Comparison of ENCODE assay signal across 8 mouse cellular contexts in the genomic region with DNA sequence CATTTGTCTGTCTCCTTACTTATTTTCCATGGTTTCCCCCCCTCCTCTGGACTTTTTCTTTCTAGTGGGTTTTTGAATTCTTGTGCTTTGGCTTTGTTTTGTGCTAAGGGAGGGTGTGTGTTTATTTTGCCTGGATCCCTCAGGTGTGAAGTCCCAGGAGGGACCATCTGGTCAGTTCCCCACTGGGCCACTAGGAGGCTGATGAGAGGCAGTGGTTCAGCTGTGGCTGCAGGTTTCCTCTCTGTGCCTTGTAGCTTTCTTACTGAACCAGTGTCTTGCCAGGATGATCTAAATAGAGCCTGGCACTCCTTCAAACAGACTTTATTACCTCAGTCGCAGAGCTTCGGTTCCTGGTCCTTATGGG. TPM values are rescaled to one million over a fixed set of nuclear protein-coding genes. Genes with fewer than 3 reads are reported as not detected.
DNase-seq lines count a peak whose midpoint lies in the region; ATAC-seq and TF ChIP-seq lines count a peak whose summit lies in the region.

No protein-coding gene starts in this region.

- peak; percentile 93 for TF ChIP-seq CTCF in brain, embryonic 14.5 days (IDR thresholded peaks at IDR 0.05; ENCODE audit: borderline replicate concordance, extremely low read depth, insufficient read depth, insufficient read length)

- no peak for TF ChIP-seq POLR2A in brain, embryonic 14.5 days (IDR thresholded peaks at IDR 0.05; ENCODE audit: borderline replicate concordance, extremely low read depth, insufficient read depth, insufficient read length, poor library complexity, severe bottlenecking)

- 21% methylated on average over 2 of the region's 2 CpGs for WGBS in heart, embryonic 16.5 days
- WGBS in liver, embryonic 15.5 days (ENCODE audit: insufficient replicate concordance) = 12% methylated on average over 2 of the region's 2 CpGs
- 24% methylated on average over 2 of the region's 2 CpGs for WGBS in neural tube, embryonic 12.5 days
- WGBS in stomach, embryonic 16.5 days = 19% methylated on average over 2 of the region's 2 CpGs

- peak overlapping the region; percentile 68 for H3K4me2 ChIP-seq in heart, embryonic 16.5 days (ENCODE audit: low read depth, low read length)
- H3K4me2 ChIP-seq in liver, embryonic 15.5 days = peak overlapping the region; percentile 98
- H3K4me2 ChIP-seq in neural tube, embryonic 12.5 days (replicated peaks) = peak overlapping the region; percentile 85
- H3K4me2 ChIP-seq in stomach, embryonic 16.5 days (ENCODE audit: low read depth, low read length) = peak overlapping the region; percentile 95

- peaks cover 20% of the 10 kb centered on the region for H3K4me1 ChIP-seq in heart, embryonic 16.5 days (ENCODE audit: control insufficient read depth, insufficient read depth, low read length)
- H3K4me1 ChIP-seq in liver, embryonic 15.5 days (replicated peaks) = peaks cover 33% of the 10 kb centered on the region
- H3K4me1 ChIP-seq in neural tube, embryonic 12.5 days = peaks cover 22% of the 10 kb centered on the region
- peaks cover 7% of the 10 kb centered on the region; the same call in 1 of the 2 replicates for H3K4me1 ChIP-seq in stomach, embryonic 16.5 days (ENCODE audit: control insufficient read depth, insufficient read depth, low read length)

- no peak overlapping the region; the same call in 1 of the 2 replicates for H3K9ac ChIP-seq in heart, embryonic 16.5 days (ENCODE audit: low read length)
- H3K9ac ChIP-seq in liver, embryonic 15.5 days = peak overlapping the region; percentile 96; the same call in 1 of the 2 replicates
- peak overlapping the region; percentile 99; the same call in 1 of the 2 replicates for H3K9ac ChIP-seq in neural tube, embryonic 12.5 days
- peak overlapping the region; percentile 100 for H3K9ac ChIP-seq in stomach, embryonic 16.5 days (ENCODE audit: low read length)

- H3K4me3 ChIP-seq in heart, embryonic 16.5 days (ENCODE audit: low read length) = peak overlapping the region; percentile 96
- peak overlapping the region; percentile 87 for H3K4me3 ChIP-seq in liver, embryonic 15.5 days (replicated peaks)
- peak overlapping the region; percentile 98 for H3K4me3 ChIP-seq in neural tube, embryonic 12.5 days
- H3K4me3 ChIP-seq in stomach, embryonic 16.5 days (replicated peaks; ENCODE audit: low read length) = peak overlapping the region; percentile 95

- H3K27me3 ChIP-seq in heart, embryonic 16.5 days (ENCODE audit: control insufficient read depth, insufficient read depth, low read length) = no peaks in the 10 kb centered on the region
- H3K27me3 ChIP-seq in liver, embryonic 15.5 days = peaks cover 23% of the 10 kb centered on the region
- peaks cover 6% of the 10 kb centered on the region for H3K27me3 ChIP-seq in neural tube, embryonic 12.5 days (replicated peaks)
- H3K27me3 ChIP-seq in stomach, embryonic 16.5 days (ENCODE audit: control insufficient read depth, insufficient read depth, low read length) = no peaks in the 10 kb centered on the region

- peak; percentile 77 to 86 for DNase-seq in CD8-positive naive resting alpha-beta T cell, adult 2 months (ENCODE audit: low read depth in 2 of 2, low spot score in 2 of 2)
- DNase-seq in brain, embryonic 14.5 days (ENCODE audit: low read depth) = peak; percentile 76
- peak; percentile 89 to 93 for DNase-seq in kidney, postnatal 25 days

- no peaks in the 10 kb centered on the region for H3K9me3 ChIP-seq in heart, embryonic 16.5 days (replicated peaks; ENCODE audit: control insufficient read depth, low read length)
- H3K9me3 ChIP-seq in liver, embryonic 15.5 days (replicated peaks) = no peaks in the 10 kb centered on the region
- no peaks in the 10 kb centered on the region for H3K9me3 ChIP-seq in neural tube, embryonic 12.5 days
- H3K9me3 ChIP-seq in stomach, embryonic 16.5 days (replicated peaks; ENCODE audit: control insufficient read depth, low read length) = no peaks in the 10 kb centered on the region

- peak; percentile 82 for ATAC-seq in erythroid progenitor cell, adult 5-6 weeks (replicated peaks; ENCODE audit: low FRiP score, poor library complexity, severe bottlenecking)
- ATAC-seq in heart, embryonic 16.5 days (replicated peaks; ENCODE audit: extremely low read depth, insufficient read depth, low FRiP score) = no peak
- 0 out of 2 replicates have a peak, but pooled peaks have one; percentile 16 for ATAC-seq in liver, embryonic 15.5 days (ENCODE audit: insufficient read depth)
- peak; percentile 57; the same call in 1 of the 2 replicates for ATAC-seq in neural tube, embryonic 12.5 days (ENCODE audit: low FRiP score, low read depth)
- ATAC-seq in stomach, embryonic 16.5 days (ENCODE audit: insufficient read depth, low FRiP score) = peak; percentile 45; the same call in 1 of the 2 replicates

- no peak overlapping the region for H3K27ac ChIP-seq in heart, embryonic 16.5 days (ENCODE audit: low read length)
- 0 out of 2 replicates have a peak overlapping the region, but pooled peaks have one; percentile 65 for H3K27ac ChIP-seq in liver, embryonic 15.5 days (replicated peaks)
- no peak overlapping the region for H3K27ac ChIP-seq in neural tube, embryonic 12.5 days
- no peak overlapping the region for H3K27ac ChIP-seq in stomach, embryonic 16.5 days (ENCODE audit: low read length)

- H3K36me3 ChIP-seq in heart, embryonic 16.5 days (ENCODE audit: control insufficient read depth, insufficient read depth) = peaks cover 27% of the 10 kb centered on the region
- peaks cover 37% of the 10 kb centered on the region for H3K36me3 ChIP-seq in liver, embryonic 15.5 days (replicated peaks)
- H3K36me3 ChIP-seq in neural tube, embryonic 12.5 days = peaks cover 37% of the 10 kb centered on the region
- peaks cover 7% of the 10 kb centered on the region; the same call in 1 of the 2 replicates for H3K36me3 ChIP-seq in stomach, embryonic 16.5 days (ENCODE audit: control insufficient read depth, insufficient read depth, low read length)

RNA-seq across cellular contexts. Expression of a gene that starts 1.5 kb away (rescaled TPM):
- 94.8 and 107 TPM in 2 replicates for polyA plus RNA-seq in brain, embryonic 14.5 days (2012; rRNA removed)
- total RNA-seq in erythroid progenitor cell, adult 5-6 weeks (2015; ENCODE audit: low replicate concordance) = 14.3 and 14.8 TPM in 2 replicates
- total RNA-seq in erythroid progenitor cell, adult 5-6 weeks (2017; ENCODE audit: low replicate concordance) = 38.2 and 43.3 TPM in 2 replicates
- polyA plus RNA-seq in heart, embryonic 16.5 days (2015; fragmentation: Nextera tagmentation; extraction: Ambion mirVana) = 17.1 and 18.5 TPM in 2 replicates
- polyA plus RNA-seq in liver, embryonic 15.5 days (2015; fragmentation: Nextera tagmentation; extraction: Ambion mirVana) = 6.1 and 6.3 TPM in 2 replicates
- 77.7 and 79.1 TPM in 2 replicates for polyA plus RNA-seq in neural tube, embryonic 12.5 days (2016; fragmentation: Nextera tagmentation; extraction: Ambion mirVana)
- 16.6 and 17.2 TPM in 2 replicates for polyA plus RNA-seq in stomach, embryonic 16.5 days (2015; fragmentation: Nextera tagmentation; extraction: Ambion mirVana)

RNA-seq across cellular contexts. Expression of a gene that starts 13.8 kb away (rescaled TPM):
- 141 and 158 TPM in 2 replicates for polyA plus RNA-seq in brain, embryonic 14.5 days (2012; rRNA removed)
- 66.7 and 85.9 TPM in 2 replicates for total RNA-seq in erythroid progenitor cell, adult 5-6 weeks (2015; ENCODE audit: low replicate concordance)
- total RNA-seq in erythroid progenitor cell, adult 5-6 weeks (2017; ENCODE audit: low replicate concordance) = 45.2 and 62.4 TPM in 2 replicates
- 95.4 and 98.4 TPM in 2 replicates for polyA plus RNA-seq in heart, embryonic 16.5 days (2015; fragmentation: Nextera tagmentation; extraction: Ambion mirVana)
- polyA plus RNA-seq in liver, embryonic 15.5 days (2015; fragmentation: Nextera tagmentation; extraction: Ambion mirVana) = 34.1 and 36.9 TPM in 2 replicates
- 197 TPM in 2 replicates for polyA plus RNA-seq in neural tube, embryonic 12.5 days (2016; fragmentation: Nextera tagmentation; extraction: Ambion mirVana)
- polyA plus RNA-seq in stomach, embryonic 16.5 days (2015; fragmentation: Nextera tagmentation; extraction: Ambion mirVana) = 140 and 152 TPM in 2 replicates

RNA-seq across cellular contexts. Expression of a gene that starts 30.7 kb away (rescaled TPM):
- 10.8 and 11.9 TPM in 2 replicates for polyA plus RNA-seq in brain, embryonic 14.5 days (2012; rRNA removed)
- total RNA-seq in erythroid progenitor cell, adult 5-6 weeks (2015; ENCODE audit: low replicate concordance) = 2.9 and 10.1 TPM in 2 replicates
- total RNA-seq in erythroid progenitor cell, adult 5-6 weeks (2017; ENCODE audit: low replicate concordance) = 4.4 and 5.8 TPM in 2 replicates
- polyA plus RNA-seq in heart, embryonic 16.5 days (2015; fragmentation: Nextera tagmentation; extraction: Ambion mirVana) = 4.9 TPM in 2 replicates
- polyA plus RNA-seq in liver, embryonic 15.5 days (2015; fragmentation: Nextera tagmentation; extraction: Ambion mirVana) = 2.1 and 3.5 TPM in 2 replicates
- 6.3 and 7.8 TPM in 2 replicates for polyA plus RNA-seq in neural tube, embryonic 12.5 days (2016; fragmentation: Nextera tagmentation; extraction: Ambion mirVana)
- polyA plus RNA-seq in stomach, embryonic 16.5 days (2015; fragmentation: Nextera tagmentation; extraction: Ambion mirVana) = 7.5 and 7.7 TPM in 2 replicates
